Mouse (Mus musculus) megakaryocyte, adult 5-6 weeks (primary cell): ENCODE results near the gene Mpg. TPM values are rescaled to one million over a fixed set of nuclear protein-coding genes. Genes with fewer than 3 reads are reported as not detected.

Source experiments
- total RNA-seq, 2 experiments: library from RNA; stranded (forward) in 1 of 2; stranded (reverse) in 1 of 2; fragments of 153-499, 151-499 nt in 1 of 2; fragments of 221-1000, 200-1000 nt in 1 of 2; gene quantifications; 2 replicates each; pipeline versions ENCODE4 v1.2.3 to v1.2.4; 2015 to 2017

The Mpg gene
- total RNA-seq, 2 experiments from 2014 or later: 6.8 to 9.8 TPM

Other genes with a start within 250 kb of the Mpg start
- gene Nsg2, start 226.0 kb upstream of the Mpg start, total RNA-seq (2015): 0.20 and 1.4 TPM in 2 replicates
- 1.1 and 1.3 TPM in 2 replicates for gene Nsg2, start 226.0 kb upstream of the Mpg start, total RNA-seq (2017)
- not detected in 2 replicates for gene Il9r, start 26.2 kb upstream of the Mpg start, total RNA-seq (2015)
- gene Il9r, start 26.2 kb upstream of the Mpg start, total RNA-seq (2017): not detected in 2 replicates
- 38.9 and 42.8 TPM in 2 replicates for gene Snrnp25, start 21.1 kb upstream of the Mpg start, total RNA-seq (2015)
- gene Snrnp25, start 21.1 kb upstream of the Mpg start, total RNA-seq (2017): 32.5 and 47.7 TPM in 2 replicates
- not detected in 2 replicates for gene Rhbdf1, start 4.2 kb upstream of the Mpg start, total RNA-seq (2015)
- not detected in 2 replicates for gene Rhbdf1, start 4.2 kb upstream of the Mpg start, total RNA-seq (2017)
- 6.6 and 10.7 TPM in 2 replicates for gene Nprl3, start 41.2 kb downstream of the Mpg start, total RNA-seq (2015)
- gene Nprl3, start 41.2 kb downstream of the Mpg start, total RNA-seq (2017): 9.5 and 11.9 TPM in 2 replicates
- gene Hba-x, start 49.9 kb downstream of the Mpg start, total RNA-seq (2015): not detected in 2 replicates
- gene Hba-x, start 49.9 kb downstream of the Mpg start, total RNA-seq (2017): not detected in 2 replicates
- gene Hba-a1, start 57.0 kb downstream of the Mpg start, total RNA-seq (2015): 53.9 and 134 TPM in 2 replicates
- 18.7 and 44.2 TPM in 2 replicates for gene Hba-a1, start 57.0 kb downstream of the Mpg start, total RNA-seq (2017)
- 1.1 TPM in 1 of 2 replicates, not detected in the other for gene Hbq1b, start 60.5 kb downstream of the Mpg start, total RNA-seq (2015)
- gene Hbq1b, start 60.5 kb downstream of the Mpg start, total RNA-seq (2017): not detected in 2 replicates
- gene Hba-a2, start 70.0 kb downstream of the Mpg start, total RNA-seq (2015): 72.7 and 158 TPM in 2 replicates
- gene Hba-a2, start 70.0 kb downstream of the Mpg start, total RNA-seq (2017): 99.3 and 270 TPM in 2 replicates
- not detected in 2 replicates for gene Hbq1a, start 73.6 kb downstream of the Mpg start, total RNA-seq (2015)
- gene Hbq1a, start 73.6 kb downstream of the Mpg start, total RNA-seq (2017): not detected in 2 replicates
- 5.3 and 7.0 TPM in 2 replicates for gene Sh3pxd2b, start 121.3 kb downstream of the Mpg start, total RNA-seq (2015)
- gene Sh3pxd2b, start 121.3 kb downstream of the Mpg start, total RNA-seq (2017): 2.4 and 2.9 TPM in 2 replicates
- 2.3 and 3.4 TPM in 2 replicates for gene Ubtd2, start 228.9 kb downstream of the Mpg start, total RNA-seq (2015)
- gene Ubtd2, start 228.9 kb downstream of the Mpg start, total RNA-seq (2017): 0.24 and 1.8 TPM in 2 replicates